Mouse (Mus musculus): ENCODE data around the gene Arf1. TPM values are rescaled to one million over a fixed set of nuclear protein-coding genes. Genes with fewer than 3 reads are reported as not detected.

The Arf1 gene
- total and polyA plus RNA-seq, 3 experiments: 498 to 733 (median 509) TPM

GRCm38 (mm10) chr11:59276877-59277276, 48.8 kb upstream of the Arf1 start:
- in situ Hi-C loops (cut with MboI; ENCODE audit: low pct_ligation_motif_present, low pct_unique_long_range_greater_than_20kb, low sequenced_read_pairs): no loop called here
- TF ChIP-seq RAD21 (IDR thresholded peaks at IDR 0.05; ENCODE audit: low read depth, low read length) (no peak), GABPA (IDR thresholded peaks at IDR 0.05; ENCODE audit: insufficient replicate concordance, low read depth, low read length) (no peak), SIN3A (IDR thresholded peaks at IDR 0.05; ENCODE audit: low read length) (no peak), TCF12 (IDR thresholded peaks at IDR 0.05; ENCODE audit: low read depth, low read length) (no peak)

DNA sequence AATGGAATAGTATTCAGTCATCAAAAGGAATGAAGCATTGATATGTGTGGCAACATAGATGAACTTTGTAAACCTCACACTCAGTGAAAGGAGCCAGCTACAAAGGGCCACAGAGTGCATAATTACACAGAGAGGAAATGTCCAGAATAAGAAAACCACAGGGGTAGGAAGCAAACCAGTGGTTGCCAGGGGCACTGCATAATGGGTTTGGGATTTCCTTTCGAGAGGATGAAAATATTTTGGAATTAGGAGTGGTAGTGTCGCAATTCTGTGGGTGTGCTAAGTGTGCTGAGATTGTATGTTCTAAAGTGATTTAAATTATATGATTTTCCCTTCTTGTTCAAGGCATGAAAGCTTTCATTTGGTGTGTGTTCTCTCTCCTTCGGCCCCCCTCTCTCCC, 46.1 kb upstream of the Arf1 start:
- H3K27me3 ChIP-seq (replicated peaks): peaks cover 89% of the 10 kb centered on the region
- no peaks in the 10 kb centered on the region for H3K79me2 ChIP-seq (replicated peaks; ENCODE audit: control insufficient read depth, extremely low read depth, insufficient read depth, poor library complexity, severe bottlenecking)

More at GRCm38 (mm10) chr11:59276877-59277276, 48.8 kb upstream of the Arf1 start:
- peaks cover 96% of the 10 kb centered on the region for H3K27me3 ChIP-seq (replicated peaks)
- no peak overlapping the region for H3K4me2 ChIP-seq (ENCODE audit: insufficient read depth, low read depth, poor library complexity, severe bottlenecking)
- H3K36me3 ChIP-seq (replicated peaks in 1 of 2; ENCODE audit: control insufficient read depth in 1 of 2, insufficient read depth in 1 of 2, low read length in 1 of 2): no peaks in the 10 kb centered on the region
- H3K9me3 ChIP-seq (replicated peaks; ENCODE audit: low read length): peaks cover 7% of the 10 kb centered on the region
- no peak for DNase-seq (ENCODE audit: extremely low read depth)
- no peaks in the 10 kb centered on the region for H3K79me2 ChIP-seq (replicated peaks; ENCODE audit: control insufficient read depth, extremely low read depth, insufficient read depth, poor library complexity, severe bottlenecking)
- H3K4me3 ChIP-seq (replicated peaks in 1 of 3; ENCODE audit: low read depth in 2 of 3, low read length in 2 of 3, poor library complexity in 1 of 3): no peak overlapping the region
- dilution Hi-C loops (cut with MboI; ENCODE audit: extremely low pct_ligation_motif_present, extremely low pct_unique_long_range_greater_than_20kb, low sequenced_read_pairs): no loop called here
- no peak overlapping the region for H3K27ac ChIP-seq (ENCODE audit: insufficient read depth, low read depth)
- H3K9ac ChIP-seq (ENCODE audit: insufficient read depth, low read depth): no peak overlapping the region
- H3K4me1 ChIP-seq (ENCODE audit: control insufficient read depth in 1 of 2, insufficient read depth in 2 of 2): no peaks in the 10 kb centered on the region; a peak in 1 of 4 replicates

GRCm38 (mm10) chr11:59266727-59267126, 38.7 kb upstream of the Arf1 start:
- peaks cover 89% of the 10 kb centered on the region for H3K27me3 ChIP-seq (replicated peaks)
- dilution Hi-C loops (cut with MboI; ENCODE audit: extremely low pct_ligation_motif_present, extremely low pct_unique_long_range_greater_than_20kb, low sequenced_read_pairs) (no loop called here), in situ Hi-C loops (cut with MboI; ENCODE audit: low pct_ligation_motif_present, low pct_unique_long_range_greater_than_20kb, low sequenced_read_pairs) (no loop called here)
- H3K4me1 ChIP-seq (ENCODE audit: control insufficient read depth in 1 of 2, insufficient read depth in 2 of 2): no peaks in the 10 kb centered on the region
- no peak overlapping the region for H3K27ac ChIP-seq (ENCODE audit: insufficient read depth, low read depth)
- H3K4me3 ChIP-seq (replicated peaks in 1 of 3; ENCODE audit: low read depth in 2 of 3, low read length in 2 of 3, poor library complexity in 1 of 3): no peak overlapping the region
- TF ChIP-seq USF1 (IDR thresholded peaks at IDR 0.05; ENCODE audit: low read depth, low read length): no peak
- no peak for TF ChIP-seq SMC3 (IDR thresholded peaks at IDR 0.05; ENCODE audit: low read depth, low read length)
- TF ChIP-seq RCOR1 (conservative IDR thresholded peaks at IDR 0.05; ENCODE audit: low read depth, low read length): no peak
- no peak for TF ChIP-seq ZC3H11A (IDR thresholded peaks at IDR 0.05; ENCODE audit: low read depth, low read length)
- TF ChIP-seq ELF1 (IDR thresholded peaks at IDR 0.05; ENCODE audit: low read depth, low read length): no peak
- TF ChIP-seq KAT2A (IDR thresholded peaks at IDR 0.05; ENCODE audit: insufficient replicate concordance, low read length): no peak
- TF ChIP-seq UBTF (IDR thresholded peaks at IDR 0.05; ENCODE audit: low read depth, low read length): no peak
- no peak overlapping the region for H3K9ac ChIP-seq (ENCODE audit: insufficient read depth, low read depth)
- no peaks in the 10 kb centered on the region for H3K79me2 ChIP-seq (replicated peaks; ENCODE audit: control insufficient read depth, extremely low read depth, insufficient read depth, poor library complexity, severe bottlenecking)
- no peak overlapping the region for H3K4me2 ChIP-seq (ENCODE audit: insufficient read depth, low read depth, poor library complexity, severe bottlenecking)
- peaks cover 12% of the 10 kb centered on the region for H3K9me3 ChIP-seq (replicated peaks; ENCODE audit: low read length)
- no peaks in the 10 kb centered on the region for H3K36me3 ChIP-seq (replicated peaks in 1 of 2; ENCODE audit: control insufficient read depth in 1 of 2, insufficient read depth in 1 of 2, low read length in 1 of 2)
- no peak for DNase-seq (ENCODE audit: extremely low read depth)

More for the DNA sequence above, 46.1 kb upstream of the Arf1 start:
- Histone ChIP-seq H3K36me3 (replicated peaks in 1 of 2; ENCODE audit: control insufficient read depth in 1 of 2, insufficient read depth in 1 of 2, low read length in 1 of 2) (no peaks in the 10 kb centered on the region), H3K4me2 (ENCODE audit: insufficient read depth, low read depth, poor library complexity, severe bottlenecking) (no peak overlapping the region), H3K27ac (ENCODE audit: insufficient read depth, low read depth) (no peak overlapping the region), H3K9ac (ENCODE audit: insufficient read depth, low read depth) (no peak overlapping the region), H3K4me3 (replicated peaks in 1 of 3; ENCODE audit: low read depth in 2 of 3, low read length in 2 of 3, poor library complexity in 1 of 3) (no peak overlapping the region), H3K9me3 (replicated peaks; ENCODE audit: low read length) (peaks cover 7% of the 10 kb centered on the region), H3K4me1 (ENCODE audit: control insufficient read depth in 1 of 2, insufficient read depth in 2 of 2) (no peaks in the 10 kb centered on the region; a peak in 1 of 4 replicates)
- no peak for TF ChIP-seq MXI1 (IDR thresholded peaks at IDR 0.05; ENCODE audit: low read depth, low read length)
- no peak for TF ChIP-seq CHD2 (IDR thresholded peaks at IDR 0.05; ENCODE audit: low read length)
- no peak for TF ChIP-seq RCOR1 (conservative IDR thresholded peaks at IDR 0.05; ENCODE audit: low read depth, low read length)
- no peak for TF ChIP-seq NELFE (IDR thresholded peaks at IDR 0.05; ENCODE audit: low read depth, low read length)
- no peak for TF ChIP-seq TBP (conservative IDR thresholded peaks at IDR 0.05; ENCODE audit: low read depth, low read length)
- no peak for TF ChIP-seq USF2 (conservative IDR thresholded peaks at IDR 0.05; ENCODE audit: low read depth, low read length)
- no peak for TF ChIP-seq CTCF (conservative IDR thresholded peaks at IDR 0.05 in 1 of 2, IDR thresholded peaks at IDR 0.05 in 1 of 2; ENCODE audit: low read depth in 2 of 2, low read length in 2 of 2)
- no peak for TF ChIP-seq SIN3A (IDR thresholded peaks at IDR 0.05; ENCODE audit: low read length)
- TF ChIP-seq KAT2A (IDR thresholded peaks at IDR 0.05; ENCODE audit: insufficient replicate concordance, low read length): no peak
- TF ChIP-seq MEF2A (IDR thresholded peaks at IDR 0.05; ENCODE audit: borderline replicate concordance, low read depth, low read length): no peak
- no peak for TF ChIP-seq MAX (IDR thresholded peaks at IDR 0.05; ENCODE audit: low read length)
- no peak for TF ChIP-seq ZNF384 (IDR thresholded peaks at IDR 0.05; ENCODE audit: low read depth, low read length)
- TF ChIP-seq BHLHE40 (IDR thresholded peaks at IDR 0.05; ENCODE audit: low read depth, low read length): no peak
- no peak for TF ChIP-seq EP300 (IDR thresholded peaks at IDR 0.05; ENCODE audit: low read length)
- no peak for TF ChIP-seq E2F4 (IDR thresholded peaks at IDR 0.05; ENCODE audit: insufficient replicate concordance, low read depth, low read length)
- TF ChIP-seq MYC (IDR thresholded peaks at IDR 0.05; ENCODE audit: low read depth, low read length): no peak
- TF ChIP-seq RAD21 (IDR thresholded peaks at IDR 0.05; ENCODE audit: low read depth, low read length): no peak
- TF ChIP-seq ETS1 (conservative IDR thresholded peaks at IDR 0.05; ENCODE audit: low read depth, low read length): no peak
- TF ChIP-seq USF1 (IDR thresholded peaks at IDR 0.05; ENCODE audit: low read depth, low read length): no peak
- DNase-seq (ENCODE audit: extremely low read depth): no peak
- in situ Hi-C loops (cut with MboI; ENCODE audit: low pct_ligation_motif_present, low pct_unique_long_range_greater_than_20kb, low sequenced_read_pairs) (no loop called here), dilution Hi-C loops (cut with MboI; ENCODE audit: extremely low pct_ligation_motif_present, extremely low pct_unique_long_range_greater_than_20kb, low sequenced_read_pairs) (no loop called here)
